Mouse (Mus musculus) liver, embryonic 16.5 days (tissue): Measurements from ENCODE around the gene Eef2k. TPM values are rescaled to one million over a fixed set of nuclear protein-coding genes. Genes with fewer than 3 reads are reported as not detected.
"Not testable (repeated sequence)": the region's sequence is repeated elsewhere in the genome, so short reads cannot be mapped to it uniquely, and the experiment has no call there.

Source experiments
- ATAC-seq: fragments of 200-750 bp; cut with Nextera tagmentation; 2 replicates; pipeline ENCODE4 v1.8.0; 2017; ENCODE audit warnings: low read depth, mild to moderate bottlenecking, moderate number of reproducible peaks, moderate library complexity
- H3K27ac ChIP-seq: fragments of 300-500 bp; sonication (generic); 2 replicates; pipeline ENCODE4 v1.5.1; 2014; ENCODE audit warnings: mild to moderate bottlenecking, low read length
- H3K27me3 ChIP-seq: fragments of 300-500 bp; sonication (generic); 2 replicates; pipeline ENCODE4 v1.6.1; 2014; ENCODE audit warnings: low read depth, low read length, mixed read lengths; ENCODE audit not compliant: control insufficient read depth, insufficient read depth
- H3K36me3 ChIP-seq: fragments of 300-500 bp; sonication (generic); 2 replicates; pipeline ENCODE4 v1.6.1; 2014; ENCODE audit warnings: mild to moderate bottlenecking; ENCODE audit not compliant: control insufficient read depth, insufficient read depth
- H3K4me1 ChIP-seq: fragments of 300-500 bp; sonication (generic); 2 replicates; pipeline ENCODE4 v1.6.1; 2014; ENCODE audit warnings: low read depth, low read length, mixed read lengths; ENCODE audit not compliant: control insufficient read depth
- H3K4me2 ChIP-seq: fragments of 300-500 bp; sonication (generic); 2 replicates; pipeline ENCODE4 v1.6.1; 2014; ENCODE audit warnings: low read depth, low read length, mixed read lengths
- H3K4me3 ChIP-seq: fragments of 300-500 bp; sonication (generic); 2 replicates; pipeline ENCODE4 v1.5.1; 2014; ENCODE audit warnings: low read depth, mild to moderate bottlenecking, low read length
- H3K9ac ChIP-seq: fragments of 300-500 bp; sonication (generic); 2 replicates; pipeline ENCODE4 v1.6.1; 2014; ENCODE audit warnings: low read depth, low read length
- H3K9me3 ChIP-seq: fragments of 300-500 bp; sonication (generic); replicated peaks from 2 replicates; pipeline ENCODE4 v1.6.1; 2016; ENCODE audit warnings: low read length; ENCODE audit not compliant: control insufficient read depth
- WGBS: fragments of 180-500 bp; shearing (Covaris S2); extraction: QIAGEN DNeasy Blood & Tissue Kit; methylation state at CpG from one replicate; pipeline ENCODE4 v1.1.7; 2014; ENCODE audit not compliant: insufficient replicate concordance; 5-methylcytosine and 5-hydroxymethylcytosine counted together
- polyA plus RNA-seq: library from polyadenylated mRNA; unstranded; fragments of >200 nt; fragmentation: Nextera tagmentation; extraction: Ambion mirVana; gene quantifications from 2 replicates; pipeline ENCODE4 v1.2.1, GENCODE M21; 2015

Eef2k gene
- polyA plus RNA-seq, 1 experiment from 2014 or later, result 52.1 TPM

GRCm38 (mm10) chr7:120902931-120903330 is 60.3 kb downstream of the Eef2k start:
- Histone ChIP-seq H3K4me1 (no peaks in the 10 kb centered on the region), H3K9ac (no peak overlapping the region), H3K36me3 (peaks cover 34% of the 10 kb centered on the region), H3K9me3 (no peaks in the 10 kb centered on the region), H3K27me3 (no peaks in the 10 kb centered on the region), H3K4me2 (no peak overlapping the region), H3K4me3 (no peak overlapping the region), H3K27ac (no peak overlapping the region)
- no peak for ATAC-seq
- 76% methylated on average over 3 of the region's 3 CpGs for WGBS

GRCm38 (mm10) chr7:120910172-120910571 is 67.5 kb downstream of the Eef2k start:
- H3K36me3 ChIP-seq, H3K27ac ChIP-seq, H3K4me3 ChIP-seq, H3K9ac ChIP-seq, H3K27me3 ChIP-seq, H3K4me2 ChIP-seq, H3K4me1 ChIP-seq, H3K9me3 ChIP-seq, ATAC-seq: not testable (repeated sequence)
- 59% methylated on average over 3 of the region's 3 CpGs for WGBS

DNA sequence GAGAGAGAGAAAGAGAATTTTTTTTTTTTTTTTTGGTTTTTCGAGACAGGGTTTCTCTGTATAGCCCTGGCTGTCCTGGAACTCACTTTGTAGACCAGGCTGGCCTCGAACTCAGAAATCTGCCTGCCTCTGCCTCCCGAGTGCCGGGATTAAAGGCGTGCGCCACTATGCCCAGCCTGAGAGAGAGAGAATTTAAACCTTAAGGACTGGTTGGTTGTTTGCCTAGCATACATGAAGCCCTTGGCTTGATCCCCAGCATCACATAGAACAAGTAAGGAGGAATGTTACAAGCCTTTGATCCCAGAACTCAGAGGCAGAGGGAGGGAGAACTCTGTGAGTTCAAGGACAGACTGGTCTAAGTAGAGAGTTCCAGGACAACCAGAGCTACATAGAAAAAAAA is 68.6 kb downstream of the Eef2k start:
- not testable (repeated sequence) for H3K36me3 ChIP-seq, H3K4me3 ChIP-seq, H3K27ac ChIP-seq, ATAC-seq, H3K4me1 ChIP-seq, H3K9me3 ChIP-seq, H3K4me2 ChIP-seq, H3K9ac ChIP-seq, H3K27me3 ChIP-seq
- WGBS, result 86% methylated on average over 6 of the region's 6 CpGs

- 16% methylated on average over 1 of the region's 1 CpGs for WGBS
- Histone ChIP-seq H3K27me3 (no peaks in the 10 kb centered on the region), H3K36me3 (no peaks in the 10 kb centered on the region), H3K27ac (no peak overlapping the region), H3K4me3 (no peak overlapping the region), H3K4me2 (no peak overlapping the region), H3K9ac (no peak overlapping the region), H3K9me3 (0 out of 2 replicates have a peak, but pooled peaks cover 2% of the 10 kb centered on the region), H3K4me1 (peaks cover 9% of the 10 kb centered on the region)
- ATAC-seq, result no peak
Observed at GRCm38 (mm10) chr7:120913332-120913731, 70.7 kb downstream of the Eef2k start.

- Histone ChIP-seq H3K36me3 (no peaks in the 10 kb centered on the region), H3K27me3 (no peaks in the 10 kb centered on the region), H3K4me3 (no peak overlapping the region), H3K9me3 (no peaks in the 10 kb centered on the region), H3K4me2 (peak overlapping the region; percentile 70), H3K27ac (0 out of 2 replicates have a peak overlapping the region, but pooled peaks have one; percentile 1), H3K4me1 (peaks cover 18% of the 10 kb centered on the region), H3K9ac (0 out of 2 replicates have a peak overlapping the region, but pooled peaks have one; percentile 23)
- 31% methylated on average over 11 of the region's 11 CpGs for WGBS
- ATAC-seq, result no peak
Observed at GRCm38 (mm10) chr7:120916262-120916875, 73.7 kb downstream of the Eef2k start.

DNA sequence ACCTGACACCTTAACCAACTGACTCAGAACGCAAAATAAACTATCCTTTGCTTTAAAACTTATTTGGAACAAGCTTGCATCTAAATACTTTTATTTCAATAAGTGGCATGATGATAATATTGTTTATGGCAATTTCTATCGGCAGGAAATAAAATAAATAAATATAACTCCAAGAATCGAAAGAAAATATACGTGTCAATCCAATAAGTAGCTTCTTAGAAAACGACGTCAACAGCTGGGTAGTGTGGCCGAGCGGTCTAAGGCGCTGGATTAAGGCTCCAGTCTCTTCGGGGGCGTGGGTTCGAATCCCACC is 74.6 kb downstream of the Eef2k start:
- no peaks in the 10 kb centered on the region for H3K27me3 ChIP-seq
- peak overlapping the region; percentile 95 for H3K4me3 ChIP-seq
- H3K9ac ChIP-seq, result peak overlapping the region; percentile 58
- H3K4me2 ChIP-seq, result peak overlapping the region; percentile 70
- no peaks in the 10 kb centered on the region for H3K9me3 ChIP-seq
- no peaks in the 10 kb centered on the region for H3K36me3 ChIP-seq
- H3K4me1 ChIP-seq, result peaks cover 18% of the 10 kb centered on the region
- ATAC-seq, result no peak
- no peak overlapping the region; the same call in 1 of the 2 replicates for H3K27ac ChIP-seq
- WGBS, result 2% methylated on average over 12 of the region's 12 CpGs

DNA sequence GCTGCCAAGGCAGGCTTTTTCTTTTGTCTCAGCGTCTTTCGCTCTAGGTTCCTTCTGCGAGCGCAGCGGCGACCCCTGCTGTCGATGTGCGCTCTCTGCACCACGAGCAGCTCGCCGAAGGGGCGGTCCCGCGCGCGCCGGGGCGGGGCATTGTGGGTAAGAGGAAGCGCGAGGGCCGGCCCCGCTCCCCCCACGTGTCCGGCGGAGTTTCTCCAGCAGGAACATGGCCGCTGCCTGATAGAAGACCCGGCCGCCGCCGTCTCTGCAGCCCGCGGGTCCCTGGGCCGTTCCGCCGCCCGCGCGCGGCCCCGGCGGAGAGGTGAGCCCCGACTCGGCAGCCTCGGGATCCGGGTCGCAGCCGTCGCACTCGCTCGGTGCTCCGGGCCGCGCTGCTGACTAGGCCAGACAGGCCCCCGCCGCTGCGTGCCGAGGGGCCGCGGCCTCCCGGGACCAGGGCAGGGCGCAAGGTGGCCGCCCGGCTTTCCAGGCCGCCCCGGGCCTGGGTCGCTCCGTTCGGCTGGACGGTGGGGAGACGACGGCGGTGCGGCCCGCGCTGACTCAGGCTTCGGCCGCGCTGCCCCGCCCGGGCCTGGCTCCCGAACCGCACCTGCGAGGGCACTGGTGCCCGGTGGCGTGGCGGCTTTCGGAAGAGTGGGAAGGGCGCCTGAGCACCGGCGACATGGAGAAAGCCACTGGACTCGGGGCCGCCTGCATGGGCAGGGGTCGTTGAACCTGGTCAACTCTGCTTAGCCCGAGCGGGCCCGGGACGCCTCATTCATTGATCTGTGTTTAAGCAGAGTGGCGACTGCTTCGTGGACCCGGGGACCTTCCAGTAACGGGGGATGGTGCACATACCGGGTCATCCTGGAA is 75.2 kb downstream of the Eef2k start, which contains the start of gene Polr3e:
TSS of gene Polr3e (plus strand) at position 153 of the 870 bp plus-strand sequence.
- H3K4me2 ChIP-seq, result peak within 1 kb of the TSS; percentile 98
- no peaks in the 10 kb centered on the region for H3K9me3 ChIP-seq
- under 1% methylated on average over 85 of the region's 102 CpGs for WGBS
- no peaks in the 10 kb centered on the region for H3K36me3 ChIP-seq
- peak within 1 kb of the TSS; percentile 89 for H3K27ac ChIP-seq
- peak; percentile 89 for ATAC-seq
- peaks cover 18% of the 10 kb centered on the region for H3K4me1 ChIP-seq
- H3K9ac ChIP-seq, result peak within 1 kb of the TSS; percentile 90
- H3K4me3 ChIP-seq, result peak within 1 kb of the TSS; percentile 95
- H3K27me3 ChIP-seq, result no peaks in the 10 kb centered on the region

DNA sequence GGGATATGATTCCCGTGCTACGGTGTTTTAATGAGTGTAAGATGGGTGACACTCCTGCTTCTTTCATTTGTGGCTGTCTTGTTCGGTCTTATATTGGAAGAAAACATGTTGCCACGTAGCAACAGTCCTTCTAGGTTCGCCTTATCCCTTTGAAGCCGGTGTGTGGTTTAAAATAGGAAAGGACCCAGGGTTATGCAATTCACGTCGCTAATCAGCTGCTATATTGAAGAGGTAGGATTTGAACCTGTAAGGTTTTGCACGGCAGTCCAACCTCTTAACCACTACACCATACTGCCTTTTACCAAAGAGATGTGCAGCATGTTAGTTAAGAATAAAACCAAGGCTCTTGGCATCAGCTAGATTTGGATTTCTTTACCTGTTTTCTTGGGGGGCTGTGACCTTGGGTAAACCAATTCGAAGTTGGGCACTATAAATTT is 75.9 kb downstream of the Eef2k start:
- no peaks in the 10 kb centered on the region for H3K27me3 ChIP-seq
- H3K9me3 ChIP-seq, result no peaks in the 10 kb centered on the region
- H3K4me2 ChIP-seq, result peak overlapping the region; percentile 98
- ATAC-seq, result peak; percentile 69
- H3K36me3 ChIP-seq, result no peaks in the 10 kb centered on the region; the same call in 1 of the 2 replicates
- WGBS, result 5% methylated on average over 10 of the region's 10 CpGs
- peaks cover 21% of the 10 kb centered on the region for H3K4me1 ChIP-seq
- peak overlapping the region; percentile 89 for H3K27ac ChIP-seq
- H3K4me3 ChIP-seq, result peak overlapping the region; percentile 95
- H3K9ac ChIP-seq, result peak overlapping the region; percentile 90

DNA sequence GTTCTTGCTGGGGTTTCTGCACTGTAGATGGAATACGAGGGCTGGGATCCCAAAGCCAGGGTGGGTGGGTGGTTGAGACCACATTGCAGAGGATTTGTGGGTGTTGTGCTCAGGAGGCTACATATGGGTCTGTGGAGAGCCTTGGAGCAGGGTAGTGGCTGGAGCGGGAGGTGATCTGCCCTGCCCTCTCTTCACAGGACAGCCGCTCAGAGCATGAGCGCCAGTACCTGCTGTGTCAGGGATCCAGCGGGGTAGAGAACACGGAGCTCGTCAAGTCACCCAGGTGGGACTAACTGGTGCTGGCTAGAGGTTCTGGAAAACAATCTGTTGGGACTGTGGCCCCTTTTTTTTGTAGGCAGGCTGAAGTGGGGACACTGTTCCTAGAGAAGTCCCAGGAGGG is 90.5 kb downstream of the Eef2k start:
- H3K27me3 ChIP-seq, result no peaks in the 10 kb centered on the region
- 78% methylated on average over 7 of the region's 7 CpGs for WGBS
- H3K4me3 ChIP-seq, result no peak overlapping the region
- ATAC-seq, result no peak
- H3K36me3 ChIP-seq, result peaks cover 19% of the 10 kb centered on the region
- no peak overlapping the region for H3K4me2 ChIP-seq
- H3K9ac ChIP-seq, result no peak overlapping the region
- H3K27ac ChIP-seq, result no peak overlapping the region
- peaks cover 13% of the 10 kb centered on the region for H3K4me1 ChIP-seq
- no peaks in the 10 kb centered on the region for H3K9me3 ChIP-seq
